Mouse (Mus musculus): ENCODE results near the gene Prlr.

Gene Prlr

GRCm38 (mm10) chr15:10177083-10177482, at the start of gene Prlr:
Gene Prlr (plus strand): TSS chr15:10177238.
- DNase-seq (ENCODE audit: low read depth): no peak

GRCm38 (mm10) chr15:10133781-10134180, 43.3 kb upstream of the Prlr start:
- DNase-seq (ENCODE audit: low read depth): no peak

GRCm38 (mm10) chr15:10134889-10135288, 42.1 kb upstream of the Prlr start:
- DNase-seq (ENCODE audit: low read depth): no peak

- DNase-seq (ENCODE audit: low read depth): no peak
These were observed 32.5 kb upstream of the Prlr start for GRCm38 (mm10) chr15:10144520-10144919.

GRCm38 (mm10) chr15:10148196-10148595, 28.8 kb upstream of the Prlr start:
- DNase-seq (ENCODE audit: low read depth): no peak

- DNase-seq (ENCODE audit: low read depth): no peak
These were observed 16.4 kb upstream of the Prlr start for GRCm38 (mm10) chr15:10160663-10161062.

GRCm38 (mm10) chr15:10175078-10175477, 2.0 kb upstream of the Prlr start:
- DNase-seq (ENCODE audit: low read depth): no peak

- DNase-seq (ENCODE audit: low read depth): no peak
These were observed 1.4 kb upstream of the Prlr start for GRCm38 (mm10) chr15:10175656-10176055.

GRCm38 (mm10) chr15:10177519-10178130, 587 bp downstream of the Prlr start:
- DNase-seq (ENCODE audit: low read depth): no peak

- DNase-seq (ENCODE audit: low read depth): no peak
These were observed 1.1 kb downstream of the Prlr start for GRCm38 (mm10) chr15:10178131-10178566.

- DNase-seq (ENCODE audit: low read depth): no peak
These were observed 3.7 kb downstream of the Prlr start for GRCm38 (mm10) chr15:10180694-10181093.

GRCm38 (mm10) chr15:10192101-10192630, 15.1 kb downstream of the Prlr start:
- DNase-seq (ENCODE audit: low read depth): no peak

GRCm38 (mm10) chr15:10200991-10201390, 24.0 kb downstream of the Prlr start:
- no peak for DNase-seq (ENCODE audit: low read depth)

GRCm38 (mm10) chr15:10202504-10203302, 25.7 kb downstream of the Prlr start:
- DNase-seq (ENCODE audit: low read depth): no peak

GRCm38 (mm10) chr15:10210261-10210770, 33.3 kb downstream of the Prlr start:
- no peak for DNase-seq (ENCODE audit: low read depth)

- DNase-seq (ENCODE audit: low read depth): no peak
These were observed 35.0 kb downstream of the Prlr start for GRCm38 (mm10) chr15:10211992-10212391.

- DNase-seq (ENCODE audit: low read depth): no peak
These were observed 36.2 kb downstream of the Prlr start for GRCm38 (mm10) chr15:10213213-10213612.

GRCm38 (mm10) chr15:10213710-10214109, 36.7 kb downstream of the Prlr start:
- peak; percentile 12 for DNase-seq (ENCODE audit: low read depth)

- DNase-seq (ENCODE audit: low read depth): no peak
These were observed 38.7 kb downstream of the Prlr start for GRCm38 (mm10) chr15:10215719-10216118.

GRCm38 (mm10) chr15:10216189-10216588, 39.2 kb downstream of the Prlr start:
- DNase-seq (ENCODE audit: low read depth): no peak

GRCm38 (mm10) chr15:10223614-10224155, 46.6 kb downstream of the Prlr start:
- no peak for DNase-seq (ENCODE audit: low read depth)

- no peak for DNase-seq (ENCODE audit: low read depth)
These were observed 48.7 kb downstream of the Prlr start for GRCm38 (mm10) chr15:10225701-10226100.

GRCm38 (mm10) chr15:10228636-10229035, 51.6 kb downstream of the Prlr start:
- DNase-seq (ENCODE audit: low read depth): no peak
